Mouse (Mus musculus) kidney, postnatal 0 days (tissue): Measurements from ENCODE around the gene Car9. TPM values are rescaled to one million over a fixed set of nuclear protein-coding genes. Genes with fewer than 3 reads are reported as not detected.

Source experiments
- ATAC-seq: fragments of 200-750 bp; cut with Nextera tagmentation; replicated peaks from 2 replicates; pipeline ENCODE4 v1.8.0; 2017; ENCODE audit warnings: low read depth, moderate number of reproducible peaks, moderate TSS enrichment, moderate library complexity; ENCODE audit not compliant: low FRiP score
- DNase-seq: peaks from one replicate; pipeline ENCODE4 v3.0.0-alpha.2; 2016; ENCODE audit warnings: low spot score
- H3K27ac ChIP-seq: fragments of 300-500 bp; sonication (generic); 2 replicates; pipeline ENCODE4 v1.5.1; 2014; ENCODE audit warnings: mild to moderate bottlenecking
- H3K27me3 ChIP-seq: fragments of 300-500 bp; sonication (generic); 2 replicates; pipeline ENCODE4 v1.6.1; 2014; ENCODE audit warnings: low read length, mixed read lengths; ENCODE audit not compliant: insufficient read depth
- H3K36me3 ChIP-seq: fragments of 300-500 bp; sonication (generic); 2 replicates; pipeline ENCODE4 v1.6.1; 2014; ENCODE audit warnings: low read length, mixed read lengths; ENCODE audit not compliant: insufficient read depth
- H3K4me1 ChIP-seq: fragments of 300-500 bp; sonication (generic); replicated peaks from 2 replicates; pipeline ENCODE4 v1.6.1; 2014; ENCODE audit warnings: antibody characterized with exemption, low read length, mixed read lengths; ENCODE audit not compliant: insufficient read depth
- H3K4me2 ChIP-seq: fragments of 300-500 bp; sonication (generic); 2 replicates; pipeline ENCODE4 v1.6.1; 2014; ENCODE audit warnings: mild to moderate bottlenecking, low read length, moderate library complexity, mixed read lengths
- H3K4me3 ChIP-seq: fragments of 300-500 bp; sonication (generic); replicated peaks from 2 replicates; pipeline ENCODE4 v1.5.1; 2014; ENCODE audit warnings: low read depth, low read length
- H3K9ac ChIP-seq: fragments of 300-500 bp; sonication (generic); 2 replicates; pipeline ENCODE4 v1.6.1; 2014; ENCODE audit warnings: low read depth, low read length
- H3K9me3 ChIP-seq: fragments of 300-500 bp; sonication (generic); replicated peaks from 2 replicates; pipeline ENCODE4 v1.6.1; 2016; ENCODE audit warnings: low read length, inconsistent platforms, mixed read lengths
- CTCF ChIP-seq: IDR thresholded peaks from 2 replicates; pipeline ENCODE4 v1.5.1; 2016; ENCODE audit warnings: antibody characterized with exemption, low read depth, mild to moderate bottlenecking, moderate library complexity
- WGBS: fragments of 180-500 bp; shearing (Covaris S2); extraction: QIAGEN DNeasy Blood & Tissue Kit; methylation state at CpG from one replicate; pipeline ENCODE4 v1.1.7; 2014; 5-methylcytosine and 5-hydroxymethylcytosine counted together
- polyA plus RNA-seq: library from polyadenylated mRNA; unstranded; fragments of >200 nt; fragmentation: Nextera tagmentation; extraction: Ambion mirVana; gene quantifications from 2 replicates; pipeline ENCODE4 v1.2.1, GENCODE M21; 2015

Gene Car9
- polyA plus RNA-seq, 1 experiment from 2014 or later: 1.3 TPM

- peak; percentile 96 for ATAC-seq
- H3K27me3 ChIP-seq: no peaks in the 10 kb centered on the region
- H3K27ac ChIP-seq: peak within 1 kb of the TSS; percentile 71
- peak within 1 kb of the TSS; percentile 63 for H3K4me2 ChIP-seq
- TF ChIP-seq CTCF: peak; percentile 28; the same call in 1 of the 2 replicates
- DNase-seq: peak; percentile 98
- WGBS: under 1% methylated on average over 25 of the region's 25 CpGs
- H3K4me3 ChIP-seq: peak within 1 kb of the TSS; percentile 63
- peak within 1 kb of the TSS; percentile 56 for H3K9ac ChIP-seq
- no peaks in the 10 kb centered on the region for H3K9me3 ChIP-seq
- 0 out of 2 replicates have a peak, but pooled peaks cover 4% of the 10 kb centered on the region for H3K4me1 ChIP-seq
- H3K36me3 ChIP-seq: peaks cover 15% of the 10 kb centered on the region
Measured at GRCm38 (mm10) chr4:43492821-43493185, 14.0 kb upstream of the Car9 start, which contains the start of gene Ccdc107. Ccdc107 (plus strand) TSS chr4:43492900.

GRCm38 (mm10) chr4:43493186-43493845 lies 13.4 kb upstream of the Car9 start:
- Histone ChIP-seq H3K4me3 (peak overlapping the region; percentile 63), H3K27ac (peak overlapping the region; percentile 71)

GRCm38 (mm10) chr4:43493846-43494240 lies 12.9 kb upstream of the Car9 start:
- H3K4me3 ChIP-seq: peak overlapping the region; percentile 63
- H3K4me1 ChIP-seq: peaks cover 10% of the 10 kb centered on the region; the same call in 1 of the 2 replicates
- peaks cover 15% of the 10 kb centered on the region for H3K36me3 ChIP-seq
- H3K27me3 ChIP-seq: no peaks in the 10 kb centered on the region
- peak overlapping the region; percentile 63 for H3K4me2 ChIP-seq
- WGBS: 1% methylated on average over 9 of the region's 9 CpGs
- no peaks in the 10 kb centered on the region for H3K9me3 ChIP-seq
- H3K9ac ChIP-seq: peak overlapping the region; percentile 56
- no peak for TF ChIP-seq CTCF
- H3K27ac ChIP-seq: peak overlapping the region; percentile 71
- DNase-seq (peak; percentile 44), ATAC-seq (no peak)

More at GRCm38 (mm10) chr4:43493186-43493845, 13.4 kb upstream of the Car9 start:
- peaks cover 15% of the 10 kb centered on the region for H3K36me3 ChIP-seq
- WGBS: under 1% methylated on average over 47 of the region's 47 CpGs
- peaks cover 9% of the 10 kb centered on the region; the same call in 1 of the 2 replicates for H3K4me1 ChIP-seq
- peak; percentile 20; the same call in 1 of the 2 replicates for TF ChIP-seq CTCF
- no peaks in the 10 kb centered on the region for H3K9me3 ChIP-seq
- peak; percentile 80 for ATAC-seq
- H3K27me3 ChIP-seq: no peaks in the 10 kb centered on the region
- peak; percentile 96 for DNase-seq
- H3K4me2 ChIP-seq: peak overlapping the region; percentile 63
- H3K9ac ChIP-seq: peak overlapping the region; percentile 56

GRCm38 (mm10) chr4:43496587-43496986 lies 10.2 kb upstream of the Car9 start:
- H3K4me1 ChIP-seq: peaks cover 10% of the 10 kb centered on the region; the same call in 1 of the 2 replicates
- H3K4me2 ChIP-seq: no peak overlapping the region
- no peak overlapping the region for H3K4me3 ChIP-seq
- no peak overlapping the region for H3K9ac ChIP-seq
- no peak for TF ChIP-seq CTCF
- no peak overlapping the region for H3K27ac ChIP-seq
- H3K36me3 ChIP-seq: peaks cover 15% of the 10 kb centered on the region
- ATAC-seq (no peak), DNase-seq (no peak)
- whole genome bisulfite sequencing: 49% methylated on average over 6 of the region's 6 CpGs
- no peaks in the 10 kb centered on the region for H3K9me3 ChIP-seq
- no peaks in the 10 kb centered on the region for H3K27me3 ChIP-seq

GRCm38 (mm10) chr4:43497405-43497804 lies 9.4 kb upstream of the Car9 start:
- no peak for DNase-seq
- Histone ChIP-seq H3K27me3 (no peaks in the 10 kb centered on the region), H3K4me1 (peaks cover 10% of the 10 kb centered on the region; the same call in 1 of the 2 replicates), H3K36me3 (peaks cover 15% of the 10 kb centered on the region), H3K4me2 (no peak overlapping the region), H3K9me3 (no peaks in the 10 kb centered on the region), H3K27ac (peak overlapping the region; percentile 62), H3K9ac (no peak overlapping the region), H3K4me3 (no peak overlapping the region)
- no peak for TF ChIP-seq CTCF
- no peak for ATAC-seq
- 89% methylated on average over 8 of the region's 8 CpGs for WGBS

GRCm38 (mm10) chr4:43497946-43498345 lies 8.8 kb upstream of the Car9 start:
- Histone ChIP-seq H3K36me3 (peaks cover 15% of the 10 kb centered on the region), H3K4me1 (peaks cover 10% of the 10 kb centered on the region; the same call in 1 of the 2 replicates), H3K4me2 (peak overlapping the region; percentile 79), H3K9me3 (no peaks in the 10 kb centered on the region), H3K4me3 (no peak overlapping the region), H3K27me3 (no peaks in the 10 kb centered on the region), H3K9ac (no peak overlapping the region), H3K27ac (peak overlapping the region; percentile 62)
- TF ChIP-seq CTCF: no peak
- WGBS: 58% methylated on average over 4 of the region's 4 CpGs
- DNase-seq: no peak
- no peak for ATAC-seq
